Mouse (Mus musculus): ENCODE measurements around the gene Adgre5.

Gene Adgre5

DNA sequence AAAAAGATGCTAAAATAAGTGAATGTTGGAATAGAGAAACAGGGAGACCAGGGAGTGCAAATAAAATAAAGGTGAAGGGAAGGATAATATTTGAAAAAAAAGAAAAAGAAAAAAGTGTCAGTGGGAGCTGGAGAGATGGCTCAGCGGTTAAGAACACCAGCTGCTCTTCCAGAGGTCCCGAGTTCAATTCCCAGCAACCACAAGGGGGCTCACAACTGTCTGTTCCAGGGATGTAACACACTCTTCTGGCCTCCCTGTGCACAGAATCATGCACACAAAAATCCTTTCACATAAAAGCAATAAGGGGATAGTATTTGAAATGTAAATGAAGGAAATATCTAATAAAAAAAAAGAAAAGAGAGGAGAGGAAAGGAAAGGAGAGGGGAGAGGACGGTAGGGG lies 13.0 kb upstream of the Adgre5 start:
- no peak for DNase-seq (ENCODE audit: extremely low spot score, low spot score)

DNA sequence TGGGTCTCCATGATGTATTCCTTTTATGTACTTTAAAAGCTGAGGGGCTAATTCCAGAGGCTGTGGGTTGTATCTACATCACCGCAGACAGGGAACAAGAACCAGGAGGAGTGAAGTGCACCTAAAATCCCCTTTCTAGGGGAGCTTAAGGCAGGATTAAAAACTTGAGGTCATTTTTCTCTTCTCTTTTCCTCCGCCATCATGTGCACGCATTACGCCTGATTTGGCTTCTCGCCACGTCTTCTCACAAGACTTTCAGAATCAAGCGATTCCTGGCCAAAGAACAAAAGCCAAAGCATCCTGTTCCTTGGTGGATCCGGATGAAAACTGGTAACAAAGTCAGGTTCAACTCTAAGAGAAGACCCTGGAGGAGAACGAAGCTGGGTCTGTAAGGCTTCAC lies 8.1 kb upstream of the Adgre5 start:
- no peak for DNase-seq (ENCODE audit: extremely low spot score, low spot score)

DNA sequence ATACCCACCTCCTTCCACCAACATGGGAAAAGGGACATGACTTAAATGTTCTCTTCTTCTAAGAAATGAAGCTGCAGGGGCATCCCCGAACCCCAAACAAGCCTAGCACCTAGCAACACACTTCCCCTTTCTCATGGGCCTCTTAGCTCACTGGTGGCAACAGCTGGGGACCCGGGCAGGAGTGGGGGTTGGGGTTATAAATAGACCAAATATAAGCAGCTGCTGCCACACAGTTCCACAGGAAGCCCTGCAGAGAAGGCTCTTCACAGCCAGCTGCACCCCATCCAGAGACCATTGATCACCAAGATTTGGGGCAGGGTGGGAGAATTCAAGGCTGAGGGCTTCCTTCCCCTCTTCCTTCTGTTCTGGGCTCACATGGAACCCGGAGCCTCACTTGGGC lies 7.6 kb upstream of the Adgre5 start:
- DNase-seq (ENCODE audit: extremely low spot score, low spot score): no peak

DNA sequence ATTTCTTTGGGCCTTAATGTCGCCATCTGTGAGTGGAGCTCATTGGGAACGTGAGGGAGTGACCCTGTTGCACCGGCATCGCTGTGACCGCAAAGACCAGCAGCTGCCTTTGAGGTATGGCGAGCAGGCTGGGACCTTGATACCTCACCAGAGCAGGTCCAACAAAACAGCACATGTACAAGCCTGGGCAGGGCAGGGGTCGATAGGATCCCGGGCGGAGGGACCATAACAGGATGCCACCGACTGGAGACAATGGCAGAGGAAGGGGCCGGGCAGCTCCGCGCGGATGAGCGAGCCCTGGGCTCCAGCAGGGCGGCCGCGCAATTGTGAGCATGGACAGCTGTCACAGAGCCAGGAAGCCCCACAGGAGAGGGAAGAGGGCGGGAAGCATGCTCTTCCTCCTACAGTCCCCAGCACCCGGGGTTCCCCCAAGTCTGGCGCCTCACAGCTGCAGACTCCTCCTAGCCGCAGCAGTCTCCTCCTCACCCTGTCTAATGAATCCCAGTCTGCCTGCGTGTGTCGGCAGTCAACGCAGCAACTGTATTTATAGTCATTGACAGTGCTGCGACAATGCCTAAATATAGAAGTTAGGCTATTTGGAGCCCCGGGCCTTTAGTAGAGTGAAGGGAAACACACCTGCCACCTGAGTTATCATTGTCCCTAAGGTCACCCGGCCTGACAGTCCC lies 6.7 kb upstream of the Adgre5 start:
- peak; percentile 68 for DNase-seq (ENCODE audit: extremely low spot score, low spot score)

DNA sequence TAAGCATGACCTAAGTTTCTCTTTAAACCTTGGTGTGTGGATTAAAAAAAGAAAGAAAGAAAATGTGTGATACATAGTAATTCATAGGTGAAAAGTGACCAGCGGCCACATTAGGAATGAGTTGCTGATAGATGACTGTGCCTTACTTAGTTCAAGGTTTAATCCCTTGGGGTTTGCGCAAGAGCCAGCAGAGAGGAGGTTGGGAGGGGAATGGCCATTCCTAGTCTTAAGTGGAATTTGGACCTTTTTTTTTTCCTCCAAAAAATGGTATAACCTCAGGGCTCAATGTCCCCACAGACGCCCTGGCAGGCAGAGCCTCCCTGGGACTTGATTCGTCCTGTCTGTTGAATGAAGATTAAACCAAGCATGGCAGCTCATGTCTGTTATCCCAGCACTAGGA lies 2.9 kb upstream of the Adgre5 start:
- DNase-seq (ENCODE audit: extremely low spot score, low spot score): no peak

DNA sequence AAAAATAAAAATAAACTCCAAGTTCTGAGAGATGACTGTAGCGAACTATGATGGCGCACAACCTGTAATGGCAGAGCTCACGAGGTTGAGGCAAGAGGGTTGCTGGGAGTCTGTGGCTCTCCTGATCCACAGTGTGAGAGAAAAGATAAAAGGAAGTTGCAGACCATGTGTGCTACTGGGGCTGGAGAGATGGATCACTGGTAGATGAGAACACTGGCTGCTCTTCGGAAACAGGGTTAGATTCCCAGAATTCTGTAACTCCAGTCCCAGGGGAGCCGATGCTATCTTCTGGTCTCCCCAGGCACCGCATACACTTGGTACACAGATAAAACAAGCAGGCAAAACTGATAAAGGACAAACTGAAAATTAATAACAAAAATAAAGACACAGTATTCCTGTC lies 1.8 kb upstream of the Adgre5 start:
- DNase-seq (ENCODE audit: extremely low spot score, low spot score): no peak

DNA sequence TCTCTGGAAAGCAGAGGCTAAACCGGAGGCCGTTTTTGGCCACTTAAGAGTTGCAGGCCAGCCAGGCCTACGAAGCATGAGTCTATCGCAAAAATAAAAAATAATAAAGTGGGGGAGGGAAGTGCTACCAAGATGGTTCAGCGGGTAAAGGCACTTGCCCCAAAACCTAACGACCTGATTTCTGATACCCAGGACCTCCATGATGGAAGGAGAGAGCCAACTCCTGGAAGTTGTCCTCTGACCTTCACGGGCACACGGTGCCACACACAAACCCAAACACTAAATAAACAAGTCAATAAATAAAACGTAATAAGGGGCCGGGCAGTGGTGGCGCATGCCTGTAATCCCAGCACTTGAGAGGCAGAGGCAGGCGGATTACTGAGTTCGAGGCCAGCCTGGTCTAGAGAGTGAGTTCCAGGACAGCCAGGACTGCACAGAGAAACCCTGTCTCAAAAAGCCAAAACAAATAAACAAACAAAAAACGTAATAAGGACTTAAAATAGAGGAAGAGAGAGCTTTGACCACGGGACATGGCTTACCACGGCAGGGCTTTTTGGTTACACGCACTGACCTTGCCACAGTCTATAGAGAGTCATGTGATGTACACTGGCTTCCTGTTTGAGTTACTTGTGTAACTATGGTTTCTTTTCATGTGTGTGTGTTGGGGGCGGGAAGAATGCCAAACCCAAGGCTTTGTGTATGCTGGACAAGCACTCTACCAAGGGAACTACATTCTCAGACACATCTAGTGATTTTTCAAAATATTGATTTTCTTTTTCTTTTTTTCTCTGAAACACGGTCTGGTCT lies 926 bp upstream of the Adgre5 start:
- no peak for DNase-seq (ENCODE audit: extremely low spot score, low spot score)

DNA sequence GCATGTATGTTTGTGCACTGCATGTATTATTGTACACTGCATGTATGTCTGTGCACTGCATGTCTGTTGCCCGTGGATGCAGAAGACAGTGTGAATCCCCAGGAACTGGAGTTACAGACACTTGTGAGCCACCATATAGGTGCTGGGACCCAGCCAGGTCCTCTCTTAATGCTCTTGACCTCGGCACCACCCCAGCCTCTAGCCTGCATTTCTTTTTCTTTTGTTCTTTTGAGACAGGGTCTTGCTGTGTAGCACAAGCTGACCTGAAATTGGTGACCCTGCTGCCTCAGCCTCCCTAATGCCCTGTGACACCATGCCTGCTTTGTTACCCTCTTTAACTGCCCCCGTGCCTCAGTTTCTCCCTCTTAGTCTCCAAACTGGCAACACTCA lies 545 bp downstream of the Adgre5 start:
- no peak for DNase-seq (ENCODE audit: extremely low spot score, low spot score)

DNA sequence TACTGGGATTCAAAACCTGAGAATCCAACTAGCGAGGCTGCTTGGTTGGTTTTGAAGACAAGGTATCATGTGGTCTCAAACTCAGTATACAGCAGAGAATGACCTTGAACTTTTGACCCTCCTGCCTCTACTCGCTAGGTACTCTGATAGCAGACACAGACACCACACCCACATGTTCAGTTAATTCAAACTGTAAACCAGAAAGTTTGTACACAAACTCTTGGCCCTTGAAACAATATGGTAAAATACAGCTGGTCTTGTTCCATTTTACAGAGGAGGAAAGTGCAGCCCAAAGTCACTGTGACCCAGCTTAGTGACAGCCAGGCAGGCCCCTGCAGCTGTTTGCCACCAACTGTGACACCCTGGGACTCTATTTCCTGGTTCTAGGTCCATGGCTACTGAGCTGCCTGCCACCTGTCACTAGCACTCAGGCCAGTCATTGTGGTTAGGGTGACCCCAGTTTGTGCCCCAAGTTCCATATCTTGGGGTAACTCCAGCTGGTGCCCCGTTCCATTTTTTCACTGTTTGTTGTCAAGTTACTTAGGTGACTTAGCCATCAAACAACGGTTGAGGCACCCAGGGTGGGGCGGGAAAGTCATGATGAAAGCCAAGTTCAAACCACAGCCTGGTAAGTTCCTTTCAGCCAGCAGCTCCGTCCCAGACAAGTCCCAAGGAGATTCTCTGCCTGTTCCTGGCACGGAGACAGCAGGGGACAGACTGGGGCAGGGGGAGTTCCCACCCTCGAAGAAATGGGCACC lies 1.2 kb downstream of the Adgre5 start:
- DNase-seq (ENCODE audit: extremely low spot score, low spot score): peak; percentile 37

DNA sequence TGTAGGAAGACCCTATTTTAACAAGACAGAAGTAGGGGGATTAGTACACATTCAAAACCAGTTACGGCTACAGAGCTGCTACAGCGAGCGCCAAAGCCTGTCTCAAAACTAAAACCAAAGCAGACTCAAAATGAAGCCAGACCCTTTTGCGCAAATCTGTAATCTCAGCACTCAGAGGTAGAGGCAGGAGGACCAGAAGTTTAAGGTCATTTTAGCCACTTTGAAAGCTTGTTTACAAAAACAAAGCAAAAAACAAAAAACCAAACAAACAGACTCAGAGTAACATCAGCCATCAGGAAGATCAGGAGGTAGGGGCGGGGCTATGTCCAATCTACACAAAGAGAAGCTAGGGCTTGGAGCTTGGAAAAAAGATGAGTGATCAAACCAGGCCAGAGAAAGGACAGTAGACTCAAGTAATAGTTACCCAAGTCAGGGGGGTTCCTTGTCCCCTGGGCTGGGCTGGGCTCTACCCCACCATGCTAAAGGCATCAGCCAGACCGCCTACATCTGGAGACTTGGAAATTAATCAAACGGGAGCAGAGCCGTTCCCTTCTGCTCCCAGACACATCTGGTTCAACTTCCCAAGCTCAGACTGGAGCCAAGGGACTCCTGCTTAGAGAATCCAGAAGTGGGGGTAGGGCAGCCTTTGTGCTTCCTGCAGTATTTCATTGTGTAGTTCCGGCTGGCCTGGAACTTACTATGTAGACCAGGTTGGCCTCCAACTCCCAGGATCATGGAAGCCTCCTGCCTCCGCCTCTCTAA lies 2.0 kb downstream of the Adgre5 start:
- DNase-seq (ENCODE audit: extremely low spot score, low spot score): peak; percentile 55

DNA sequence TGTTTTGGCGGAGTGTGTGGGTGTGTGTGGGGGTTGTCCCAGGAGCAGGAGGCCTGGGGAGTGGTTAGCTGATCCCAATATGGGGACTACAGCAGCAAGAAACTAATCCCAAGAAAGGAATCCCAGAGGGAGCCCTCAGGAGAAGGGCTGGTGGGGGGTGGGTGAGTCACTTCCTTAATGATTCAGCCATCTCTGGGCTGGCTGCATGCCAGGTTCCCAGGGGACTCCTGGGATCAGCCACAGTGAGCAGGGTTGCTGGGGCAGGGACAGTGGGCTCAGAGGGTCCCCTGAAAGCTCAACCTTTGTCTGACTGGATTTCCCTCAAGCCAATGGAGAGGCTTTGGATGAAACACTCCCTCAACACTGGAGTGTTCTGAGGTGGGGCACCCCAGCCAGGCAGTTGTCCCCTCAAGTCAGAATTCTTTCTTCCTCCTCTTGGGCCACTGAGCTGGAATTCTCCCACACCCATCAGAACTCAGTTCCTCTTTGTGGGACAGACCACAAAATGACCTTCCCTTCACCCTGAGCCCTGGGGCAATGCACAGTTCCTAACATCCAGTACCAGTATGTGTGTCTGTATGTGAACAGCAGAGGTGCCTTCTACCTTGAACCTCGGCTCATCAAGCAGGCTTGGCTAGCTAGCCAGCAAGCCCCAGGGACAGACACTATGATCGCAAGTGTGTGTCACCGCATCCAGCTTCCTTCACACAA lies 3.1 kb downstream of the Adgre5 start:
- DNase-seq (ENCODE audit: extremely low spot score, low spot score): no peak

DNA sequence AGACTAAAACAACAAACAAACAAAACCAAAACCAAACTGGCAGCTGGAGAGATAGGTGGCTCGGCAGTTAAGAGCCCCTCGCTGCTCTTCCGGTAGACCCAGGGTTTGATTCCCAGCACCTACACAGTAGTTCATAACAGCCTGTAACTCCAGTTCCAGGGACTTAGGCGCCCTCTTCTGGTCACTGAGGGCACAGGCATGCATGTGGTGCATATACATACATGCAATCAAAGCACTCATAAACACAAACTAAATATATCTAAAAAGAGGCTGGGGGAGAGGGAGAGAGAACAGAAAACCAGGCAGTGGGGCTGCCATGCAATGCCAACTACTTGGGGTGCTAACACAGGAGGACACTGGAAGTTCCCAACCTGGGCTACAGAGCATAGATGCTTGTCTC lies 3.8 kb downstream of the Adgre5 start:
- DNase-seq (ENCODE audit: extremely low spot score, low spot score): no peak

DNA sequence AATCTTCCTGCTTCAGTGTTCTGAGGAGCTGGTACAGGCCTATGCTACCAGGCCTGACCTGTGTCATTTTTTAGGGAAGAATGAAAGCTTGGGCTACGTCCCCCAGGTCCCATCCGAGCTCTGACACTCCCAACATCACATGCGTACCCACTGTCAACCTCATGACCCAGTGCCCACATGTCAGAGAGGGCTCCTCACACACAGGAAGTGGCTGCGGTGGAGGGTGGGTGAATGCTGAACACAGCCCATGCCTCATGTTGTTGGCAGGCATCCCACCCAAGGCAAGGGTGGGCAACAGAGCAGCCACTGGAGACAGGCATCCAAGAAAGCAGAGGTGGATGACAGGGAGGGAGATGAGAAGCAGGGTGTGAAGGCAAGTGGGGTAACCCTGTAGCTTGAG lies 4.4 kb downstream of the Adgre5 start:
- DNase-seq (ENCODE audit: extremely low spot score, low spot score): no peak

DNA sequence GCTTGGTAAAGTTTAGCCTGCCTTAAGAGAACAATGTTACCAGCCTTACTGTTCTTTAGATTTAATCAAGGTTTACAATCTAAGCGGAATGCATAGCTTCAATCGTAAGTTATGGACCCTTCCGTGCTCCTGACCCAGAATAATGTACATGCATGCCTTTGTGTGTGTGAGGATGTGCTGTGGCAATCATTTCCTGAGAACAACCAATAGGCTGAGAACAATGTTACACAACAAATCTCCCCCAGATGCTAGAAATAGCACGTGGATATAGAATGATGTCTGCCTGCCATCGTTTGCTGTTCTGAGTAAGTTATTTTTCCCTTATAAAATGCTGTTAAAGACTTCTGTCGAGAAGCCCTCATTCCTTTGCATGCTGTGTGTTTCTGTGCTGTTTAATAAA lies 8.2 kb downstream of the Adgre5 start:
- no peak for DNase-seq (ENCODE audit: extremely low spot score, low spot score)

DNA sequence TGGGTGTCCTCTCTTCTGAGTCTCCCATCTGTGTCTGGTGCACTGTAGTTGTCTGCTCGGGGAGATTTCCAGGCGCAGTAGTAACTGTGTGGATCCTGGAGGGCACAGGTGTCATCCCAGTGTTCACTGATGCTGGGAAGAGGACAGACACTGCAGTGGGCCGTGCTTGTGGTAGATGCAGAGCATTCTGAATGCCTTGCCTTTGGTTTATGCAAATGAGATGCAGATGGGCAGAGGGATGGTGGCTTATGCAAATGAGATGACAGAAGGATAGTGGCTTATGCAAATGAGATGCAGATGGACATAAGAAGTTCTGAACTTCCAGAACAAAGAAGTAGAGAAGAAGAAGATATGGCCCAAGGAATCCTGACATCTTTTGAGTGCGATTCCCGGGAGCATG lies 9.2 kb downstream of the Adgre5 start:
- no peak for DNase-seq (ENCODE audit: extremely low spot score, low spot score)

DNA sequence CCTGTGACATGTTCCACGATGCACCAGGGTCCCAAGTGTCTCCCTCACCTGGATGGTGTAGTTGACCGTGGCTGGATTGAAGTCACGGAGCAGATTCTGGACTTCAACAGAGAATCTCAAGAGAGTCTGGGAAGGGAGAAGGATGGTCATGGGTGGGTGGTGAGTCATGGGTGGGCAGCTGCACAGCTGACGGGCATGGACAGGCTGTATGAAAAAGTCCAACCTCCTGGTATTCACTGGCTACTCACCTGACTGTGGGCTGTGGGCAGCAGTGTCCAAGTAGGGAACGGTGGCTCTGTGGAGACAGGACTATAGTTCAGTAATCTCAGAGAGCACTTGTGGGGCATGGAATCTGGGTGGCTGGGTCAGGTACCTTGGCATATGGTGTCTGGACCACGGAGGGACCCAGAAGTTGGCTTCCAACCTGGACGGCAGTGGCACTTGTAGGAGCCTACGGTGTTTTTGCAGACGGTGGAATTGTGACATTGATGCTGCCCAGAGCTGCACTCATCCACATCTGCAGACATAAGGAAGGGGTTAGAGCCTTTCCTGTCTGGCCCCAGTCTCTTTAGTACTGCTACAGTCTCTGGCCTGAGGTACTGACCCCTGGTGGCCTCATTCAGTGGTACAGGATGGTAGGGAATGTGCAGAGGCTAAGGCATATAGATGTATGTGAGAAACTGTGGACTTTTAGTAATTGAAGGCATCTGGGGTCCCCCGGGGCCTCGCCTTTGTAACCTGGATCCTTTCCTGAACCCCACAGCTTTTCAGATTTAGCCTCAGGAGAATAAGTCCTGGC lies 11.9 kb downstream of the Adgre5 start:
- DNase-seq (ENCODE audit: extremely low spot score, low spot score): peak; percentile 49

DNA sequence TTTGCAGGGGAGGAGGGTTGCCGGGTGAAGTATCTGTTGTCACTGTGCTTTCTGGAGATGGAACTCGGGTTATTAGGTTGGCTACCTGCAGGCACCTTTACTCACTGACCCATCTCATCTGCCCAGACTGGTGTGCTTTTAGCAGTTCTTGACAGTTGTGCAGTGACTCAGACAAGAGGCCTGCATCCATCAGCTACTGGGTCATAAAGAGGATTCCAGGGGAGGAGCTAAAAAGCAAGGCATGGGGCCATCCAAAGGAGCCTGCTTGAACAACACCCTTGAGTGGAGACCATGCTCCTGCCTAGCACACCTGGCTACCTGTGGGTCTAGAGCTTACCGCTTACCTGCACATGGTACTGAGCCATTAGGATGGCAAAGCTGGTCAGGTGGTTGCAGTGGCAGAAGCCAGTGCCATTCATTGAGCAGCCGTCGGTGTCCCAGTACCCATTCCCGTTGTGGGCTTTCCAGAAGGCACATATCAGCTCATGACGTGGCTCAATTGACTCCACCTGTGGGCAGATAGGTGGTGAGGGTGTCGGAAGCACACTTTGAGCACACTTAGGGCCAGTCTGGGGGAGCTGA lies 15.5 kb downstream of the Adgre5 start:
- DNase-seq (ENCODE audit: extremely low spot score, low spot score): no peak

DNA sequence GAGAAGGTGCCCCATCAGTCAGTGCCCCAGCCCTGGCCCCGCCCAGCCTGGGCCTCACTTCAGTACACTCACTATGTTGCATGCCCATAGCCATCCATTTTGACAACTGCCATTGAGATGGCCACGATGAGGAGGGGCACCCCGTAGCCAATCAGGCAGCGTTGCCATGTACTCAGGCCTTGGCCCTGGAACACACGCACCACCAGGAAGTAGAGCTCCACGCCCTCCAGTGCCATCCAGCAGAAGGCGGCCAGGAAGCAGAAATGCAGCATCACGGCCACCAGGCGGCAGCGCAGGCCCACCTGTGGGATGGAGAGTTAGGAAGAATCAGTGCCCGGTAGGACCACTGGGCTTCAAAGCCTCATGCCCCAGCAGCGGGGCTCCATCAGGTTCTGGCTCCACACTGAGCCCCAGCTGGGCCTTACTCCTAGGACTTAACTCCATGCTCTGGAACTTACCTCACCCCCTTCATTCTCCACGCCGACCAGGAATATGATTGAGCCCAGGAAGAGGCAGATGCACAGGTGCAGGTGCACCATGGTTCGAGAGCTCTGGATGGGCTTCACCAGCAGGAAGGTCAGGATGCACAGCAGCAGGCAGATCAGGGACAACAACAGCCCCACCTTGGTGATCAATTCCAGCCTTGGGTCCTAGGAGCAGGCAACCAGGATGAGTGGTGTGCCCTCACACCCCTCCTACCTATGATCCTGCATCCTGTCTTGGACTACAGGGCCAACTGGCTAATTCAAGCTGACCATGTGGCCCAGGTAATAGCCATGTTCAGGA lies 16.2 kb downstream of the Adgre5 start:
- DNase-seq (ENCODE audit: extremely low spot score, low spot score): peak; percentile 74

DNA sequence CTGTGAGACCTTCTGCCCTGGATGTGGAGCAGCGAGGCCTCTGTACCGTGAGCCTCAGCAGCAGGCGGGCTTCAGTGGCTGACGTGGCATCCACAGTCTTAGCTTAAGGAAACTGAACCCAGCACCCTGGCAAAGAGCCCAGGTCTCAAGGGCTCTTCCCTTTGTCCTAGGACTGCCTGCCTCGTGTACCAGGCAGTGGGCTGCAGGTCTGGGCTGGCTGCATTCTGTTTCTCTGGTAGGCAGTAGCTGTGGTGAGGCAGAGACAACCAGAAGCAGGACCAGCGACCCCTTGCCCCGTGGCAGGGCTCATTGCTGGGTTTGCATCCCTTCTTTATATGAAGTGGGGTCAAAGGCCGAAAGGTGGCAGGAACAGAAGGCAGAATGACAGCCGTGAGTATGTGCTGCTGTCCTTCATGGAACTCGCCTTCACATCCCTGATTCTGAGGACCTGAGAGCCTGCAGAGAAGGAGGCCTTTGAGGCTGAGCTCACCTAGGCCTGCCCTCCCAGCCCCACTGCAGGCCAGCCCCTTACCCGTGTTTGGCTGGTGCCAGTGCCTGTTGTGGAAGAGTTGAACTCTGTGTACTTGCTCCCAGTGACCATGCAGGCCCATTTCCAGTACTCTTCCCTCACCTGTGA lies 17.6 kb downstream of the Adgre5 start:
- no peak for DNase-seq (ENCODE audit: extremely low spot score, low spot score)

Measured in neural tube, embryonic 10.5 days (tissue).